Mouse (Mus musculus): ENCODE measurements around the gene Olfr324.

The Olfr324 gene

GRCm38 (mm10) chr11:58594814-58595213 lies at the start of gene Olfr324:
Olfr324 (plus strand) TSS chr11:58595114.
- no peak for DNase-seq (ENCODE audit: extremely low spot score, low read depth, low spot score)

GRCm38 (mm10) chr11:58546322-58546721 lies 48.6 kb upstream of the Olfr324 start, which contains the start of gene Olfr329-ps:
Olfr329-ps (minus strand) TSS chr11:58546422.
- no peak for DNase-seq (ENCODE audit: extremely low spot score, low read depth, low spot score)

- DNase-seq (ENCODE audit: extremely low spot score, low read depth, low spot score), result no peak
Observed at GRCm38 (mm10) chr11:58555536-58555935, 39.4 kb upstream of the Olfr324 start, which contains the start of gene Olfr328. Olfr328 (minus strand) TSS chr11:58555636.

GRCm38 (mm10) chr11:58570405-58570804 lies 24.5 kb upstream of the Olfr324 start, which contains the start of gene Olfr224:
Olfr224 (minus strand) TSS chr11:58570553.
- DNase-seq (ENCODE audit: extremely low spot score, low read depth, low spot score), result no peak

GRCm38 (mm10) chr11:58577430-58577829 lies 17.5 kb upstream of the Olfr324 start, which contains the start of gene Olfr325:
Olfr325 (plus strand) TSS chr11:58577730.
- DNase-seq (ENCODE audit: extremely low spot score, low read depth, low spot score), result no peak

GRCm38 (mm10) chr11:58578636-58579035 lies 16.3 kb upstream of the Olfr324 start:
- no peak for DNase-seq (ENCODE audit: extremely low spot score, low read depth, low spot score)

- peak; percentile 39 for DNase-seq (ENCODE audit: extremely low spot score, low read depth, low spot score)
Observed at GRCm38 (mm10) chr11:58587898-58588348, 7.0 kb upstream of the Olfr324 start.

GRCm38 (mm10) chr11:58588620-58589250 lies 6.2 kb upstream of the Olfr324 start:
- DNase-seq (ENCODE audit: extremely low spot score, low read depth, low spot score), result no peak

GRCm38 (mm10) chr11:58597837-58598236 lies 2.9 kb downstream of the Olfr324 start:
- DNase-seq (ENCODE audit: extremely low spot score, low read depth, low spot score), result no peak

- no peak for DNase-seq (ENCODE audit: extremely low spot score, low read depth, low spot score)
Observed at GRCm38 (mm10) chr11:58602062-58602461, 7.1 kb downstream of the Olfr324 start.

- no peak for DNase-seq (ENCODE audit: extremely low spot score, low read depth, low spot score)
Observed at GRCm38 (mm10) chr11:58602800-58603560, 8.1 kb downstream of the Olfr324 start.

- DNase-seq (ENCODE audit: extremely low spot score, low read depth, low spot score), result no peak
Observed at GRCm38 (mm10) chr11:58604688-58605087, 9.8 kb downstream of the Olfr324 start.

GRCm38 (mm10) chr11:58605228-58605627 lies 10.3 kb downstream of the Olfr324 start:
- no peak for DNase-seq (ENCODE audit: extremely low spot score, low read depth, low spot score)

- no peak for DNase-seq (ENCODE audit: extremely low spot score, low read depth, low spot score)
Observed at GRCm38 (mm10) chr11:58606177-58606919, 11.4 kb downstream of the Olfr324 start.

- no peak for DNase-seq (ENCODE audit: extremely low spot score, low read depth, low spot score)
Observed at GRCm38 (mm10) chr11:58607030-58607429, 12.1 kb downstream of the Olfr324 start.

- no peak for DNase-seq (ENCODE audit: extremely low spot score, low read depth, low spot score)
Observed at GRCm38 (mm10) chr11:58613359-58613758, 18.4 kb downstream of the Olfr324 start.

GRCm38 (mm10) chr11:58614526-58614925 lies 19.6 kb downstream of the Olfr324 start:
- no peak for DNase-seq (ENCODE audit: extremely low spot score, low read depth, low spot score)

- DNase-seq (ENCODE audit: extremely low spot score, low read depth, low spot score), result no peak
Observed at GRCm38 (mm10) chr11:58615975-58616374, 21.1 kb downstream of the Olfr324 start, which contains the start of gene 2210407C18Rik. 2210407C18Rik (minus strand) TSS chr11:58616075.

GRCm38 (mm10) chr11:58618369-58618768 lies 23.5 kb downstream of the Olfr324 start:
- DNase-seq (ENCODE audit: extremely low spot score, low read depth, low spot score), result no peak

GRCm38 (mm10) chr11:58618793-58619192 lies 23.9 kb downstream of the Olfr324 start:
- no peak for DNase-seq (ENCODE audit: extremely low spot score, low read depth, low spot score)

GRCm38 (mm10) chr11:58626146-58626545 lies 31.2 kb downstream of the Olfr324 start:
- DNase-seq (ENCODE audit: extremely low spot score, low read depth, low spot score), result no peak
